Mouse (Mus musculus): ENCODE measurements around the gene Prpf40b.
"Not testable (repeated sequence)": the region's sequence is repeated elsewhere in the genome, so short reads cannot be mapped to it uniquely, and the experiment has no call there.

GRCm38 (mm10) chr15:99251111-99251510 is 43.8 kb upstream of the Prpf40b start:
- TF ChIP-seq EP300, CTCF (IDR thresholded peaks at IDR 0.05; ENCODE audit: low read depth): not testable (repeated sequence)
